Mouse (Mus musculus): ENCODE measurements around the gene Pkd1l2.

Gene Pkd1l2

DNA sequence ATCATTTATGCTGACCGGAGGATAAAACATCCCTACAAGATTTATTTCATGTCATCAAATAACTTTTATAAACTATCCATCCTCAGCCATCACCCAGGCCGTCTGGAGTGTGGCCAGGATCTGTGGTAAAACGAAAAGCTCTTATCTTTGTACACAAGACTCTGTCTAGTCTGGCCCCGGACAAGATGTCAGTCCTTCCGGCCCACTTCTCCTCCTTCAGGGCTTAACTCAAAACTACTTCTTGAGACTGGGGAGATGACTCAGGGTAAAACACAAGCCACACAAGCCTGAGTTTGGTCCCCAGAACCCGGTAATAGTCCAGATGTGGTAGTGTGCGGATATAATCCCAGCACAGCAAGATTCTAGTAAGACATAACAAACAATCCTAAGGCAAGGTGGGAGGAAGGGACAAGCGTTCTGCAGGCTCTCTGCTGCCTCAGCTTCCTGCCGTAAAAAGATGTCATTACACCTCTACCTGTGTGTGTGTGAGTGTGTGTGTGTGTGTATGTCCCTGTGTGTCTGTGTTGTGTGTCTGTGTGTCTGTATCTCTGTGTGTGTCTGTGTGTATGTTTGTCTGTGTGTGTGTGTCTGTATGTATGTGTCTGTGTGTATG is 804 bp upstream of the Pkd1l2 start:
- DNase-seq: no peak

DNA sequence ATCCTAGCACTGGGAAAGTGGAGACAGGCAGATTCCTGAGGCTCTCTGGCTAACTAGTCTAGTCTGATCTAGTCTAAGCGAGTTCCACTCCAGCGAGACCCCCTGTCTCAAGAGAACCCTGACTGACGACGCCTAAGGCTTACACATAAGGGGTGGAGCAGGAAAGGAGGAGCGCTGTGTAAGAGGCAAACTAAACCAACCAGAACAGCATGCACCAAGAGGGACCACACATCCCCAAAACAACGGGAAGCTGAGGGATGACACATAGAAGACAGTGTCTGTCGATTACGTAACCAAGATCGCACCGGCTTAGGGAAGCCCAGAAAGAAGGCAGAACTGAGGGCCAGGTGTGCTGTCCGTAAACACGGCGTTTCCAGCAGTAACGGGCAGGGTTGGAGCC is 2.6 kb downstream of the Pkd1l2 start:
- DNase-seq: no peak

DNA sequence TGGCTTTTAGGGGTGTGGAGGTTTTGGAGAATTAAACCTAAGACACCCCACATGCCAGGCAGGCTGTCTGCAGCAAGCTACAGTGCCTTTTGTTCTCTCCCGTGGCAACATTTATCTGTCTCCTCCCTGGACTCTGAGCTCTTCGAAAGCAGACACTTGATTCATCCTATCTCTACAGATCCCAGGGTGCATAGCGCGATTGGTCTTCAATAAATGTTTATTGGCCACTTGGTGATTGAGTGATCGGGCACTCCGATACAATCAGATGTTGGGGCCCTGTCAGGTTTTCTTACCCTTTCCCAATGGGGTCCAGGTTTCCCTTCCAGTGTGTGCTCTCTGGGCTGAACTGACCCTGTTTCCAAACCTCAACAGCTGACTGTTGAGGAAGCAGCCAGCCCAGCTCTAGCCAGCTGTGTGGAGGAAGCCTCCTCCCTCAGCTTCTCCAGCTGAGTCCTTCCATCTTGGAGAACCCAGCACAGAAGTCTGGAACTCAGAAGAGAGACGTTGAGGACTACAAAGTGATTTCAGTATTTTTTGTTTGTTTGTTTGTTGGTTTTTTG is 3.8 kb downstream of the Pkd1l2 start:
- no peak for DNase-seq

DNA sequence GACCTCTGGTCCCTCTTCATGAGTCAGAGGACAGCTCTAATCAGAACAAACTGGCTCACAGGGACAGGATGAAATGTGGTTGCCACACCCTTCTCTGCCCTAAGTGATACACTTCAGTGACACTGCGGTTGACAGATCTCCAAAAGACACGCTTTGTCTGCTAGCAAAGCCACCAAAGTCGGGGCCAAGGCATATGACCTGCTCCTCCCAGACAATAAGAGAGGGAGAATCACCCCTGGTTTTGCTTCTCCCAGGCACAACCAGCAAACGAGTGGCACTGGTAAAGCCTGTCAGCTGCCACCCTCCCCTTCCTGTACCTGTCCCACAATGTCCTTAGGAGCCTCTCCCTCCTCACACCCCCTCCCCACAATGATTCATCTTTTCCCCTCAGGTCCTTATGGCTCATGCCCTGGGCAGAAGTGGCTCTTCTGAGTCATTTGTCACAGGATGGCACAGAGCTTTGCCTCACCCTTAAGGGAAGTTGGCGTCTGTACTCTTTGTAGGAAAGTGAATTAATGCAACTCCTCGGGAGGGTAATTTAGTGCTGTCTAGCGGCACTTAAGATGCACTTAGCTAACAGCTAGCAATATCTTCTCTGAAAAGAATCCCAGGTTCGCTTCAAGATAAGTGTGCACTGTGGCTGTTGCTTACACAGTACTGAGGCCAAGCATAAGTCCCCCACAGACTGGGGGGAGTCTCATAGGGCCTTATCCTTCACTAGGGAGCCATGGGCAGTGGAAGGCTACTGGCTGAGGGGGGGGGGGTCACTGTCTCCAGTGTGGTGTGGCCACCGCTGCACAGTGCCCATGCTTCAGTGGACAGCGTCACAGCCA is 7.7 kb downstream of the Pkd1l2 start:
- no peak for DNase-seq

DNA sequence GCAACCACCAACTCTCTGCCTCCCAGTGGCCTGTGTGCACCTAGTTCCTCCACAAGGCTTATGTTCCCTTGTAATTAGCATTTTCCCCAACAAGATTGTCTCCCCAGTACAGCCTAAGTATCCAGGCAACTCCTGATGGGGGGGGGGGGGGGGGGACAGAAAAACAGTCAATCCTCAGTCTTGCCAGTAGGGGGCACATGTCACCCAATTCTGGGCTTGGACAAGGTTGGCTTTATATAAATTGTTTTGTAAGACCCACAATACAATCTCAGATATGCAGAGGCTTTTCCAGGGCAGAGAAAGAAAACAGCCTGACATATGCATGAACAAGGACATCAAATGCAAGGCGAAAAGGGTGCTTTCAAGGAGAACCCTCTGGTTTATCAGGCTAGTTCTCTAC is 12.5 kb downstream of the Pkd1l2 start:
- DNase-seq: no peak

DNA sequence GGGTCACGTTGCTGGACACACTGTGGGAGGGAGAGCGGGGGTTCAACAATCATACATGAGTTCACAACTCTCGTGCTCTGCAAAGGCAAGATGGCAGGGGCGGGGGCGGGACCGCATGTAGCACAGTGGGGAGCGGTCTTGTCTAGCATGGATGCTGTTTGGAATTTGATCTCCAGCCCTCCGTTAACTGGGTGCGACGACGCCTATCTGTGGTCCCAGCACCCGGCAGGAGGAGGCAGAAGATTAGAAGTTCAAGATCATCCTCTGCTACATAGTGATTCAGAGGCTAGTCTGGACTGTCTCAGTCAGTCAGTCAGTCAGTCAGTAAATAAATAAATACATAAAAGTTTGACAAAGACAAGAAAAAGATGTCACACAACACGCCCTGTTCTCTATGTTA is 14.0 kb downstream of the Pkd1l2 start:
- no peak for DNase-seq

DNA sequence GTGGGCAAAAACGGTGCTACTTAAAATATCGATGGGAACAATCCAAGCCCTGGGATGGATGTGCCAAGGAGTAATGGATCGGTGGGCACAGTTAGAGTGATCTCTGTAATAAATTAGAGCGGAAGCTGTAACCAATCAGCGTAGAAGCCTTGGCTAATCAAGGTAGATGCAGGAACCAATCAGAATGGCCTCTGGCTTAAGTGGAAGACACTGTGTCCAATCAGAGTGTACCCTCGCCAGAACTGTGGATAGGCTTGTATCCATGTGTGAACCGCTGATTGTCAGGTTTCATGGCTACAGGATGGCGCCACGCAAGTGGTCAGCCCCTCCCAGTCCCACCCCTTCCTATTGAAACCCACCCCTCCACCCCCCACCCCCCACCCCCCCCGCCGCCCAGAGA is 14.9 kb downstream of the Pkd1l2 start:
- no peak for DNase-seq

DNA sequence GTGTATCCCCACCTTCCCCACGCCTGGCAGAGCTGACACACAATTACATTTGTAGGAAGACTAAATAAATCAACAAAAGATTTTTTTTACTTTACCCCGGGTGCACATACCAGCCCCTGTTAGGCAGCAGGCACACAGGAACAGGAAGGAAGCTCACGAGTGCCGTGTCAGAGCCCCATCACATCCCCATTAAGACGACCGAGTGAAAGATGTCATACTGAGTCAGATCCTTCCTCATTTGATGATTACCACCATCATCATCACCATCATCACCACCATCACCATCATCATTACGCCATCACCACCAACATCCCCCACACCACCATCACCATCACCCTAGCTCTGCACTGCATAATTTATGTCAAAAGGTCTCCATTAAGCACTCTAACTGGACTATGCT is 15.3 kb downstream of the Pkd1l2 start:
- no peak for DNase-seq

DNA sequence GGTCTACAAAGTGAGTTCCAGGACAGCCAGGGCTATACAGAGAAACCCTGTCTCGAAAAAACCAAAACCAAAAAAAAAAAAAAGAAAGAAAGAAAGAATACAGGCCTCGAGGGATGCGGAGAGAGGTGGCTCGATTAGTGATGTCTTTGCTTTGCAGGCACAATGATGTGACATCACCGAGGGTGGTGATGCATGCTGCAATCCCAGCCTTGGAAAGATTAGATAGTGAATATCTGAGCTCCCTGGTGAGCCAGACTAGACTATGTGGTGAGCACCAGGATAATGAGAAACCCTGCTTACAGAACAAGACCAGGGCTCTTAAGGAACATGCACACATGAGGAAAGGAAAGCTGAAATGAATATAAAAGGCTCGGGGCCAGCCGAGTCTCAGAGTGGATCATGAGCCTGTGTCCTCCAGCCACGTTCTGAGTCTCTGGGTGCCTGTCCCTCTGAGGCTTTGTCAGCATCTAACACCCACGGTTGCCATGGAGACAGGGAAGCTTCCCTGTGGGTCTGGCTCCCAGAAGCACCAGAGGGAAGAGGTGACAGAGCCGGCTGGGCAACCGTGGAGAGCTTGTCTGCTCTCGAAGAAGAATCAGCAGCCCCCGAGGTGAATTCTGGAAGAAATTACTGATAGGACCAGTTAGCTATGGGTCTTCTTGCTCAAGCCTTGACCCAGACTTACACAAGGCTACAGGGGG is 20.9 kb downstream of the Pkd1l2 start:
- DNase-seq: no peak

DNA sequence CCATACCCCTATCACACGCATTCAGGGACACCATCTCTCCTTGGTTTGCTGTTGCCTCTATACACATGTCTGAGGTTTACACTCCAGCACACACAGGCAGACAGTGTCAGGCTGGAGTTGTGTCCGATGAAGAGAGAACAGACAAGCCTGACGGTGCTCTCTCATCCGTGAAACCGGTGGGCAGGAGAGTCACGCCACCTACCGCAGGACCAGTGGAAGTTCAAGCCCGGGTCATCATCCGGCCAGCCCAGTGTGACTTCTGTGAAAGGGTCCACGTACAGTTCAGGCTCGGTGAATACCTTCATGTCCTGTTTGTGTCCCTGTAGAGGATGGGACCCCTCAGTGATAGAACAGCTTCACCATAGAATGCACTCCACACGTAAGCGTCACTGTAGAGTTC is 21.9 kb downstream of the Pkd1l2 start:
- DNase-seq: no peak

DNA sequence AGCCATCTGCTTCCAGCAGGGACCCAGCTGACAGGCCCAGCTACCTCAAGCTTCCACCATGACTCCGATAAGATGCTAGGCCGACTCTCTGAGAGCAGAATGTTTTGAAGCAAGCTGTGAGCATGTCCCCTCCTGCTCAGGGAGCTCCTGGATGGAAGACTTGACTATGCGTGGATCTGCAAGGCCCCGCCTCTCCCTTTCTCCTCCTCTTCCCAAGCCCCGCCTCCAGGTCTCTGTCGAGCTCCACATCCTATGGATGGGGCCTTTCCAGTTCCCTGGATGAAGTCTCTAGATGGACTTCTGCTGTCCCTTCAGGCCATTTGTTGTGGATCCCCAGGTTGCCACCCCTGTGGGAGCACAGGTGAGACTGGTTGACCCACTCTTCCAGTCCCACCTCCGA is 23.2 kb downstream of the Pkd1l2 start:
- DNase-seq: no peak

DNA sequence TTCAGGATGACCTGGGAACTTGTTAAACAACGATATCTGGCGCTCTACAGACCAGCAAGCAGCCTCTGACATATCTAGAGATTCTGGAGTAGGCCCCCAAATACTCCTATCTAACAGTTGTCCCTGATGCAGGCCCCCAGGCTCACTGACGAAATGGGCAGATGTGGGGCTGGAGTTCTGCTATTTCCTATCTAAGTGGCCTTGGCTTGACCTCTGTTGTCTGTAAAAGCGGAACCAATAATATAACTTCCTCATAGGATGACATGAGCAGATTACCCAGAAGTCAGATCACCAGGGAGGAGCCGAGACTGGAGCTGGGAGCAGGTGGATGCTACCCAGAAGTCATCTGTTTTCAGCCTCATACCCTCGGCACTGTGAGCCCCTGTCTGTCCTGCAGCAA is 27.2 kb downstream of the Pkd1l2 start:
- peak; percentile 95 for DNase-seq

DNA sequence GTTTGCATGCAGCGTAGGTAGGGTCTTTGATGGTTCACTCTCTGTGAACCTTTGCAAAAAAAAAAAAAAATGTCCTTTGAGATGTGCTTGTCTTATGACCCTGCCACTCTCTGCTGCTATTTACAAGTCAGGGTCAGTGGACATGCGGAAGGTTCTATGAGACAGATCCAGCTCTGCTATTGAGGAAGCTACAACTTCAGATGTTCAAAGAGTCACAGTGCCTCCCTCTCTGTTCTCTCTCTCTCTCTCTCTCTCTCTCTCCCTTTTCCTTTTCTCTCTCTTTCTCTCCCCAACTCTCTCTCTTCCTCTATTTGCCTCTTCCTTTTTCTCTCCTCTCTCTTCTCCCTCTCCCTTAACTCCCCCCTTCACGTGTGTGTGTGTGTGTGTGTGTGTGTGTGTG is 28.1 kb downstream of the Pkd1l2 start:
- no peak for DNase-seq

DNA sequence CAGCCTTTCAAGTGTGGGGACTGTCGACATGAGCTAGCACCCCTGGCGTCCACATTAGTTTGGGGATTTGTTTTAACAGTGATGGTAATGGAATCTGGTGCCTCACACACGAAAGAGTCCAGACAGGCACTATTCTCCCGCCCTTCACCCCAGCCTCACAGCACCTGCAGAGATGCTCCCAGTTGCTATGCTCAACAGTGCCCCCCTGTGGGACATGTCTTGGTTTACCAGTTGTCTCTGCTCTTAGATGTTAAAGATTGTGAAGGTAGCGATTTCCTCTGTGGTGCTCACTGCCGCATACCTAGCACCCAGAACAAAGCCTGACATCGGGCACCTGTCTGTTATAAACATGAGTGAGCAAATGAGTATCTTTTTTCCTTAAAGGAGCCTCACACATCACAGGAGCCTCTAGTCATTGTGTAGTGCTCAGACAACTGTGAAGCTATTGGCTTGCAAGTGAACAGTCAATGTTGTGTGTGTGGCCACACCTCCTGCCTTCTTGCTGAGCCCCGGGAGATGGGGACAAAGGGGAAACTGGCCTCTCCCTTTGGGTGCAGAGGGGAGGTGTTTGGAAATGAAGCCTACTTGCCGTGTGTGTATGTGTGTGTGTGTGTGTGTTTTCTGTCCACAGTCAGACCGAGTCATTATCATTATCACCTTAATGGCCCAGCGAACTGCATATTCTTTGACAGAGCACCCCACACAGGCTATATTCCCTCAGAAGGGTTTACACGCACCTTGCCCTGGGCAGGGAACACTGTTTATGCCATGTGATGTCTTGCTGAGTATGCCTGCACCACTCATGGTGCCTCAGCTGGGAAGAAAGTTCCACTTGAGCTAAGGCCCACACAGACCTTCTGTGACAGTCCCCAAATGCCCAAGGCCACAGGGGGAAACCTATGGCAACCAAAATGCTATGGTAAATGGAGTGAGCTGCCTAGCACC is 28.8 kb downstream of the Pkd1l2 start:
- DNase-seq: no peak

DNA sequence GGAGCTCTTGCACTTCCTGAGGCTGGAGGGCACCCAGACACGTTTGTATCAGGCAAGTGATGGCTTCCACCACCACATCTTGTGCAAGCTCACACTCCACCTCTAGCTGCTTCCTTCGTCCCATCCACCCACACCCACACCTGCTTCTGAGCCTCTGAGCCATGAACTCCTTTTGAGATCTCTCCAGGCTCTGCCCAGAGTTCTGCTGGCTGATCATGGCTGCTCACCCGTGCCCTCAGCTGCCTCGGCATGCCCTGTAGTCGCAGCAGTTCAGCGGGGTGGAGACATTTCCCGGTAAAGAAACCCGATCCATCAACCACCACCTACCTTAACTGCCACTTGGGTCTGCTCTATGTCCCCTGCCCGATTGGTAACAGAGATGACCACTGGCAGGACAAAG is 30.9 kb downstream of the Pkd1l2 start:
- no peak for DNase-seq

DNA sequence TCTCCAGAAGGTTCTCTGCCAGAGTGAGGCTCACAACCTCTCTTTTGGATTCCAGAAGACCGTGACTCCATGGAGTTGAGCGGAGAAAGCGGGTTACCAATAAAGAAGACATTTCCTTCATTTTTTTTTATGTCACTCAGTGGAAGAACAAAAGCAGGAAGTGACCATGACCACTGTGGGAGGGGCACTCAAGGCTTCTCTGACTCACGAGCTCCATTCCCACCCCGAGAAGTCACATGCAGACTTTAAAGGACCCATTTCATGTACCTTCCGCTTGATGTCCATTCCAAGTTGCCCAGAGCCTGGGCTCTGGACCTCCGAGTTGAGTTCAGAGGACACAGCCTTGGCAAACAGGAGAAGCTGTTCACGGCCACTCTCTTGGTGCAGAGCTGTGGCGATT is 31.5 kb downstream of the Pkd1l2 start:
- DNase-seq: no peak

DNA sequence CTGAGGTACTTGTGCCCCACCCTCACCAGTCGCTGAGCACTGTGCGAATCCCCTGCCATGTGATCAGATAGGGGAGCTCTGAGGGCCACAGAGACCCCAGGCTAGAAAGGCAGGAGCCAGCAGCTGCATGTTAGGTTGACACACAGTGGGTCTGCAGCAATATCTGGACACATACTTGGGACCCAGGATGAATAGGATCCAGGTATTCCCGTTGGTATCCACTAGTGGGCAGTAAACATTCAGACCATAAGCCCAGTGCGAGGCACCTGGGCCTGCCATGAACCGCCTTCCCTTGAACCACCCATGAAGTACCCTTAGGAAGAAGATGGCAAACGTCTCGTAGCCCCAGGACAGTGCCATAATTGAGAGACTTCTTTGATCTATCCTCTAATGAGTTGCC is 32.8 kb downstream of the Pkd1l2 start:
- no peak for DNase-seq

DNA sequence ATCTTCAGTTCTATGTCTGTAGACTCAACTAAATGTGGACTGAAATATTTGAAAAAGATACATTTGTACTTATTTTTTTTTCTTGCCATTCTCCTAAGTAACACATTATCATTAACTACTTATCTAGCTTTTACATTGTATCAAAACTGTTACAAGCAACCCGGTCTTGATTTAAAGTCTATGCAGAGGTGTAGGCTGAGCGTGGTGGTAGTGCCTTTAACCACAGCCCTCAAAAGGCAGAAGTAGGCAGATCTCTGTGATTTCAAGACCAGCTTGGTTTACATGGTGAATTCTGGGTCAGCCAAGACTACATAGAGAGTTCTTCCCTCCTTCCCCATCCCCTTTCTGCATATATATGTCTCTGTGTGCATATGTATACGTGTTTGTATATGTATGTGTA is 38.7 kb downstream of the Pkd1l2 start:
- no peak for DNase-seq

DNA sequence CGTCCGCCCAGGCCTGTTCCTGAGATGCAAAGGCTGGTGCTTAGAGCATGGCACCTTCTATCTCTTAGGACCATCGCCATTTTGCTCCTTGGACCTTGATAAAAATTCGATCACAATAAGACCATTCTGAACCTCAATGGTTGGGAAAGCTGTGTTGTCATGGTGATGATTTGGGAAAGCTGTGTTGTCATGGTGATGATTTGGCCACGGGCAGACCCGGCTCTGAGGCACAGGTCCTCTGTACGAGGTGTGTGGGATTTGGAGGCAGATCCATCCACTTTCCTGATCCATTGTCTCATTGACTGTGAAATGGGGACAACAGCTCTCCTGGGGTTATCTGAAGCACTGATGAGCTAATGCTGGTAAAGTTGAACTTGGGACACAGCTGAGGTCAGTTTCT is 42.4 kb downstream of the Pkd1l2 start:
- DNase-seq: no peak

DNA sequence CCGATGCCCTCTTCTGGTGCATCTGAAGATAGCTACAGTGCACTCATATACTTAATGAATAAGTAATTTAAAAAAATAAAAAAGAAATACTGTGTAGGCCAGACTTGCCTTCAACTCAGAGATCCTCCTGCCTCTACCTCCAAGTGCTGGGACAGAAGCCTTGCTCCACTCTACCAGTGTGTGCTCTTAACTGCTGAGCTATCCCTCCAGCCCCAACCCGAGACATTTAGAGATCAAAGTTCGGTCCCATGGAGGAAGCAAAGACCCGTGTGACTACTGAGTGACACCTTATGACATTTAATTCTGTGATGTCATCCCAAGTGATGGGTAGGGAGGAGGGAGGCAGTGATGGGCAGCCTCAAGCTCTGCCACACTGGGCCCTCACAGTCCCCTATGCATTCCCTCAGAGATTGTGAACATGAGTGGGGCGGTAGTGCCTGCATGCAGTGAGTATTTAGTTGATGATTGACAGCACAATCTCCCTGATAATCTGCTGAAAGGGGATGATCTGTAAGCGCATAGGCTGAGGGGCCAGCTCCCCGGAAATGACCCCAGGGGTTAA is 44.8 kb downstream of the Pkd1l2 start:
- no peak for DNase-seq

DNA sequence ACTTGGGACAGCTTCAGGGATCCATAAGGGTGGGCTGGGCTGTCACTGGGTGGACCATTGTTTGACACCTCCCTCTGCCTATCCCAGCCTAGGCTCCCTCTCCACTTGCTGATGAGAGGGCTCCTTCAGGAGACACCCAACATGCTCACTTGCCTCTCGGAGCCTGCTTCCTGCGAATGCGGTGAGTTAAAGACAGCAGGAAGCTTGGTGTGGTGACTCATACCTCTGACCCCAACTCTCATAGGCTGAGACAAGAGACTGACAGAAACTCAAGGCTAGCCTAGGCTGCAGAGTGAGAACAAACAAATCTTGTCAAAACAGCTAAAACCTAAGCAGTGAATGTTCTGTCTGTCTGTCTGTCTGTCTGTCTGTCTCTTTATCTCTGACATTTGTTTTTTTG is 48.9 kb downstream of the Pkd1l2 start:
- DNase-seq: no peak

DNA sequence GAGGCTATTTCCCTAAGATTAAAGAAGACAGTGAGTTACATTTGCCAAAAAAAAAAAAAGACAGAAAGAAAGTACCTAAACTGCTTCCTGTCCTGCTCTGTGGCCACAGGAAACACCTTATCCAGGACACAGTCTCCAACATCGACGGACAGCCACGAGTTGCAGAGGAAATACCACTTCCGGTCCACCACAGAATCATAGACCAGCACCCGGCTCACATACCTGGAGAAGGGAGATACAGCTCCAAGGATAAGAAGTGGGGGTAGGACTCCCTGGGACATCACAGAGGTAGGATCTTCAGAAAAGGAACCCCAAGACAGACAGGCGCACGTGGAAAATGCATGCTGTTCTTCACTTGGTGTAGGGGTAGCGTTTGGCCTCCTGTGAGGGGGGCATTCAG is 49.6 kb downstream of the Pkd1l2 start:
- DNase-seq: no peak
